Mouse (Mus musculus) midbrain, embryonic 15.5 days (tissue): ENCODE data around the gene Rem1. TPM values are rescaled to one million over a fixed set of nuclear protein-coding genes. Genes with fewer than 3 reads are reported as not detected.

Experiments
- ATAC-seq: fragments of 200-750 bp; cut with Nextera tagmentation; replicated peaks from 2 replicates; pipeline ENCODE4 v1.8.0; 2017; ENCODE audit warnings: moderate TSS enrichment
- H3K27ac ChIP-seq: fragments of 300-500 bp; sonication (generic); 2 replicates; pipeline ENCODE4 v1.5.1; 2015; ENCODE audit warnings: mild to moderate bottlenecking, inconsistent platforms
- H3K27me3 ChIP-seq: fragments of 300-500 bp; sonication (generic); replicated peaks from 2 replicates; pipeline ENCODE4 v1.6.1; 2015; ENCODE audit warnings: inconsistent platforms
- H3K36me3 ChIP-seq: fragments of 300-500 bp; sonication (generic); replicated peaks from 2 replicates; pipeline ENCODE4 v1.6.1; 2015; ENCODE audit warnings: inconsistent platforms
- H3K4me1 ChIP-seq: fragments of 300-500 bp; sonication (generic); 2 replicates; pipeline ENCODE4 v1.6.1; 2015; ENCODE audit warnings: inconsistent platforms
- H3K4me2 ChIP-seq: fragments of 300-500 bp; sonication (generic); 2 replicates; pipeline ENCODE4 v1.6.1; 2015; ENCODE audit warnings: inconsistent platforms, mild to moderate bottlenecking, moderate library complexity
- H3K4me3 ChIP-seq: fragments of 300-500 bp; sonication (generic); 2 replicates; pipeline ENCODE4 v1.5.1; 2015; ENCODE audit warnings: mild to moderate bottlenecking, inconsistent platforms
- H3K9ac ChIP-seq: fragments of 300-500 bp; sonication (generic); 2 replicates; pipeline ENCODE4 v1.6.1; 2015; ENCODE audit warnings: mild to moderate bottlenecking, inconsistent platforms
- H3K9me3 ChIP-seq: fragments of 300-500 bp; sonication (generic); 2 replicates; pipeline ENCODE4 v1.6.1; 2016; ENCODE audit warnings: inconsistent platforms
- WGBS: fragments of 180-500 bp; shearing (Covaris S2); methylation state at CpG from one replicate; pipeline ENCODE4 v1.1.7; 2015; ENCODE audit warnings: mixed read lengths; 5-methylcytosine and 5-hydroxymethylcytosine counted together
- polyA plus RNA-seq: library from polyadenylated mRNA; unstranded; fragments of >200 nt; fragmentation: Nextera tagmentation; extraction: Ambion mirVana; gene quantifications from 2 replicates; pipeline ENCODE4 v1.2.1, GENCODE M21; 2015

Gene Rem1
- polyA plus RNA-seq, 1 experiment from 2014 or later: 0.30 TPM

DNA sequence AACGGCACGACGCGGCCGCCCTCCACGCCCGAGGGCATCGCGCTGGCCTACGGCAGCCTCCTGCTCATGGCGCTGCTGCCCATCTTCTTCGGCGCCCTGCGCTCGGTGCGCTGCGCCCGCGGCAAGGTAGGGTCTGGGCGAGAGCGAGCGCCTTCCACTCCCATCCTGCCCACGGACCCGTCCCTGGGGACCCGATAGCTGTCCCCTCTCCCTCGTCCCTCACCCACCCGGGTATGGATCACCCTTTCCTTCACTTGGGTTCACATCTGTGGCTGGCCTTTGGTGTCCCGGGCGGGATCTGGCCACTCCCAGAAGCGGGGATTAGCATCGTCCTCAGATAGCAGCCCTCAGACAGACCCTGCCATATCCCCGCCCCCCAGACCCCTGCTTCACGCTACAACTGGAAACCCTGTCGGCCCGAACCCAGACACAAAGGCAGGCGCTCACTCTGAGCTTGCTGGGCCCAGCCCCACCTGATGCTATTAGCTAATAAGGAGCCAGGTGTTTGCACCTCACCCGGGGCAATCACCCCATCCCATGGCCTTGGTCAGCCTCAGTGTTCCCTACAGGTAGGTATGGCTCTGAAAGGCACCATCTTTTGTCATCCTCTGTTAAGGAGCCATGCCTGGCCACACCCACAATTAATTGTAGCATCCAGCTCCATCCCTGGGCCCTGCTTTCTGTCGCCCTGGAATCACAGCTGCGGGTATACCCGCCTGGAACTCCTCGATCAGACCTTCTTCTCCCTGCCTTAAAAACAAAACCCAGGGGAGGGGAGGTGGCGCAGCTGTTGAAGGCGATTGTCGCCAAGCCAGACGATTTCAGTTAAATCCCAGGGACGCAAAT lies 43.1 kb downstream of the Rem1 start:
- Histone ChIP-seq H3K9ac (peak overlapping the region; percentile 87), H3K27me3 (no peaks in the 10 kb centered on the region), H3K4me2 (peak overlapping the region; percentile 94), H3K4me1 (peaks cover 43% of the 10 kb centered on the region), H3K4me3 (peak overlapping the region; percentile 93), H3K36me3 (no peaks in the 10 kb centered on the region), H3K9me3 (no peaks in the 10 kb centered on the region), H3K27ac (peak overlapping the region; percentile 96)
- WGBS: under 1% methylated on average over 45 of the region's 46 CpGs
- peak; percentile 86 for ATAC-seq

DNA sequence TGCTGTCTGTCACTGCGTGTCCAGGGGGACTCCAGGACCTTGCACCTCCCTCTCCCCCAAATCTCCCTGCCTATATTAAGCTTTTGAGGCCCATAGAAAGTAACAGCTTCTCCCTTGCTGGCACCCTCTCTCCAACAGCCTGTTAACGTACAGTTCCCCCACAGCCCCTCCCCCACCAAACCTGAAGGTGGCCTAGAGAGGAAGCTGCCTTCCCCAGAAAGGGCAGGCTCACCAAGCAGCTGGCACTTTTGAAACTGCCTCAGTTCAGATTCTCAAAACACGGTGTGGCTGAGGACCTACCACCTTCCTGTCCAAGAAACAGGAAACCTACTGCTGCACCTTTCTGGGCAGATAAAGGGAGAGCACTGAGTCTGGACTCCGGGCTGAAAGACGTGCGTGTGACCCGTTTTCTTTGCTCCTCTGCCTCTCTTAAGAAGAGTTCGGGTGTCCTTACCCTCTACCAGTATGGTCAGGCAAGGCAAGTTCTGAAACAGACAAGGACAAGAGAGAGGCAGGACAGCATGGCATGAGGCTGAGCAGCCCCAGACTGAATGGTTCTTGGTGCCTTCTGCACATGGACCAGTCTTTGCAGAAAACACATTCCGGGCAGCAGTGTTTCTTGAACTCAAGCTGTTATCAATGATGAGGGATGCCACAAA lies 44.4 kb downstream of the Rem1 start:
- H3K9me3 ChIP-seq: no peaks in the 10 kb centered on the region
- peak overlapping the region; percentile 96 for H3K27ac ChIP-seq
- peaks cover 46% of the 10 kb centered on the region for H3K4me1 ChIP-seq
- peak overlapping the region; percentile 93 for H3K4me3 ChIP-seq
- peak overlapping the region; percentile 94 for H3K4me2 ChIP-seq
- peak overlapping the region; percentile 87 for H3K9ac ChIP-seq
- H3K27me3 ChIP-seq: no peaks in the 10 kb centered on the region
- H3K36me3 ChIP-seq: peaks cover 7% of the 10 kb centered on the region; the same call in 1 of the 2 replicates
- peak; percentile 5 for ATAC-seq
- 52% methylated on average over 9 of the region's 9 CpGs for WGBS

DNA sequence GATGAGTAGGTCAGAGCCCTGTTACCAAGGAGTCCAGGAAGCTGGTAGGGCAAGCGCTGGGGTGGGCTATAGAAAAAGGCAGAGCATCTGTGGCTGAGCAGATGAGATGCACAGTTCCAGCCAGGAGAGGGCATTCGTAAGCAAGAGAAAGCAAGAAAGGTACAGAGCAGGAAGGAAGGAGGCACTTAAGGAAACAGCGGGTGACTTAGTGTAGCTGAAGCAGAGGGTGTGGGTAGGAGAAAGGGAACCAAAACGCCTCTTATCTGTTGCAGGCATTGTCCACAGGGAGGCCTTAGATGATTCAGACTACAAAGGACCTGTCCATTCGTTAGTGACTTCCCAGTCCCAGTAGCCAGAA lies 44.9 kb downstream of the Rem1 start:
- Histone ChIP-seq H3K4me2 (peak overlapping the region; percentile 94), H3K9ac (peak overlapping the region; percentile 87), H3K27ac (peak overlapping the region; percentile 96), H3K4me3 (peak overlapping the region; percentile 93), H3K9me3 (no peaks in the 10 kb centered on the region), H3K27me3 (no peaks in the 10 kb centered on the region), H3K4me1 (peaks cover 46% of the 10 kb centered on the region), H3K36me3 (peaks cover 12% of the 10 kb centered on the region; the same call in 1 of the 2 replicates)
- peak; percentile 24 for ATAC-seq
- 24% methylated on average over 5 of the region's 5 CpGs for WGBS

DNA sequence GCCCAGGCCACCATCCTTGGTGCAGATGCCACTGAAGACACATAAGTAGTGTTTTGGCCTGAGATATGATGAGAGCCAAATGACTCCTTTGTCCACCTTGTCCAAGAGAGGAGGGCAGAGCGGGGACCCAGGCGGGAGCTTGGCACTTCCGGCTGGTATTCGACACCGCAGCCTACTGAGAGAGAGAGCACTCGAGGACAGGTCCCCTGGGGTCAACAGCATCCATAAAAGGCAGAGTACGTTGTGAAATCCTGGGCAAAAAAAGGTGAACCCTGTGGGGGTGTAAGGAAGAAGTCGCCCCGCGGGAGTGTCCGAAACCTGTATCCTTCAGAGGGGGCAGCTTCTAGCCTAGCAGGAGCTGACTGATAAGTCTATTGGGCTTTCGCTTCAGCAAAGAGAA lies 45.4 kb downstream of the Rem1 start:
- peak overlapping the region; percentile 94 for H3K4me2 ChIP-seq
- peak overlapping the region; percentile 96; the same call in 1 of the 2 replicates for H3K27ac ChIP-seq
- peaks cover 17% of the 10 kb centered on the region; the same call in 1 of the 2 replicates for H3K36me3 ChIP-seq
- H3K9ac ChIP-seq: peak overlapping the region; percentile 87; the same call in 1 of the 2 replicates
- peaks cover 46% of the 10 kb centered on the region for H3K4me1 ChIP-seq
- 79% methylated on average over 12 of the region's 12 CpGs for WGBS
- H3K27me3 ChIP-seq: no peaks in the 10 kb centered on the region
- H3K9me3 ChIP-seq: no peaks in the 10 kb centered on the region
- H3K4me3 ChIP-seq: peak overlapping the region; percentile 93
- ATAC-seq: no peak

DNA sequence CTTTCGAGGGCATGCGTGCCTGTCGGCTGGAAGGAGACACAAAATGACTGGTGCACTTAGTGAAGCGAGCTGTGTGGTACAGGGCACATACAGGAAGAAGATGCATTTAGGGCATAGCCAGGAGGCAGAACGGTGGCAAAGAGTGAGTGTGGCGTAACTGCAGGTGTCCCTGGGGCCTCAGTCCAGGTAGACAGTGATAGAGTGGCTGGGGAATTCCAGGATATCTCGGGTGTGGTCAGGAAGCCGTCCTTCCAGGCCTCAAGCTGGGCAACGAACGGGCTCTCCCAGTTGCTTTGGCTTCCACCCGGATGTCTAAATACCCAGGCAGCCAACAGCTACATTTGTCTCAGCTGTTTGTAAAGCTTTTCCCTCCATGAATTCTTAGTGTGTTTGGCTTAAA lies 47.4 kb downstream of the Rem1 start:
- Histone ChIP-seq H3K9ac (no peak overlapping the region), H3K27me3 (no peaks in the 10 kb centered on the region), H3K27ac (no peak overlapping the region), H3K36me3 (peaks cover 31% of the 10 kb centered on the region; the same call in 1 of the 2 replicates), H3K4me3 (no peak overlapping the region), H3K4me2 (no peak overlapping the region), H3K9me3 (no peaks in the 10 kb centered on the region), H3K4me1 (peaks cover 51% of the 10 kb centered on the region)
- WGBS: 86% methylated on average over 11 of the region's 11 CpGs
- ATAC-seq: no peak

DNA sequence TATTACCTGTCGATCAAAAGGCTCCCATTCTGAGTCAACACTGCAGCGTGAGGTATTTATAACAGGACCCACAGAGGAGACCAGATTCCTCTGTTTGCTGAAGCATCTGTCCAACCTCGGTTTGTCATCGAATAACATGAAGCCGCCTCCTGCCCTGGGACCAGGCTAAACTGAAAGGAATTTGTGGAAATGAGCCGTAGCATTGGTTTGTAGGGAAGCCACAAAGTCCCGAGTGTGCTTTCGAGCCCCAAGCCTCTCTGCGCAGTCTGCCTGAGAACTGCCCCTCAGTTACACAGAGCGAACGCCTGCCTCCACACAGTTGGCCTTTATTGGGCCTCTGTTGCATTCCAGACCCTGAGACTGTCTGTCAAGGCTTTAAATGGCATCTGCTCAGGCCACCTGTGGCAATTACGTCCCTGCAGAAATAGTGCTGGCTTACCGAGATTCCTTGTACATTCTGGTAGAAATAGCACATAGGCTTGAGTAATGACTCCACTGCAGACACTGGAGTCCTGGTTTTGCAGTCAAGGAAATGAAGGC lies 48.6 kb downstream of the Rem1 start:
- peaks cover 38% of the 10 kb centered on the region; the same call in 1 of the 2 replicates for H3K36me3 ChIP-seq
- no peak overlapping the region for H3K4me3 ChIP-seq
- H3K9me3 ChIP-seq: no peaks in the 10 kb centered on the region
- peaks cover 51% of the 10 kb centered on the region for H3K4me1 ChIP-seq
- WGBS: 87% methylated on average over 13 of the region's 13 CpGs
- no peak for ATAC-seq
- no peaks in the 10 kb centered on the region for H3K27me3 ChIP-seq
- H3K27ac ChIP-seq: no peak overlapping the region
- no peak overlapping the region for H3K4me2 ChIP-seq
- H3K9ac ChIP-seq: no peak overlapping the region

DNA sequence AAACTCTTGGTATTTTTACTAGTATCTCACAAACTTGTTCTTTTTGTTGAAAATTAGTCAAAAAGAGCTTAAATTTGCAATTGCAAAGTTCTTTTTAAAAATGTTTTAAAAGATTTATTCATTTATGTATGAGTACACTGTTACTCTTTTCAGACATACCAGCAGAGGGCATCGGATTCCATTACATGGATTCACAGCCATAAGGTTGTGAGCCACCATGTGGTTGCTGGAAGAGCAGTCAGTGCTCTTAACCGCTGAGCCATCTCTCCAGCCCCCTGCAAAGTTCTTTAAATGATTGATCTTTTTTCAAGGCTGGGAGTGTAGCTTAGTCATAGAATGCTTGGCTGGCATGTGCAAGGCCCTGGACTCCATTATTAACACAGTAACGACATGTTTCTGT lies 51.6 kb downstream of the Rem1 start:
- no peak overlapping the region for H3K4me2 ChIP-seq
- WGBS: 49% methylated on average over 3 of the region's 3 CpGs
- no peak overlapping the region for H3K4me3 ChIP-seq
- peaks cover 22% of the 10 kb centered on the region for H3K4me1 ChIP-seq
- no peaks in the 10 kb centered on the region for H3K27me3 ChIP-seq
- no peak overlapping the region for H3K9ac ChIP-seq
- no peak overlapping the region for H3K27ac ChIP-seq
- no peaks in the 10 kb centered on the region for H3K9me3 ChIP-seq
- H3K36me3 ChIP-seq: peaks cover 67% of the 10 kb centered on the region
- peak; percentile 26; the same call in 1 of the 2 replicates for ATAC-seq

DNA sequence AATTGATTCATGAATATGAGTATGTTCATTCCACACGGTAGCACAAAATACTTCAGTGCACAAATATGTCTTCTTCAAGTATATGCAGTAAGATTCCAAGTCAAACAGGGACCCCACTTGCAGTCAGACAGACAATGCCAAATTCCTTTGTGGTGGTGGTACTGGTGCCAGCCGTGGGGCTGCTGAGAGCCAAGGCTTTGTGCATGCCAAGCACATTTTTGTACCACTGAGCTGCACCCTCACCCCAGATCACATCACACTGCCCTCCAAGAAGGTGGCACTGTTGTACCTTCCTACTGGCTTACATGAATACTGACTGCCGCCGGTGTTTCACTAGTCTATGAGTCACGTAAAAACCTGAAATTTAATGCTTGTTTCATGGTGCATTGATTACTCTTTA lies 52.2 kb downstream of the Rem1 start:
- 87% methylated on average over 5 of the region's 5 CpGs for WGBS
- ATAC-seq: no peak

DNA sequence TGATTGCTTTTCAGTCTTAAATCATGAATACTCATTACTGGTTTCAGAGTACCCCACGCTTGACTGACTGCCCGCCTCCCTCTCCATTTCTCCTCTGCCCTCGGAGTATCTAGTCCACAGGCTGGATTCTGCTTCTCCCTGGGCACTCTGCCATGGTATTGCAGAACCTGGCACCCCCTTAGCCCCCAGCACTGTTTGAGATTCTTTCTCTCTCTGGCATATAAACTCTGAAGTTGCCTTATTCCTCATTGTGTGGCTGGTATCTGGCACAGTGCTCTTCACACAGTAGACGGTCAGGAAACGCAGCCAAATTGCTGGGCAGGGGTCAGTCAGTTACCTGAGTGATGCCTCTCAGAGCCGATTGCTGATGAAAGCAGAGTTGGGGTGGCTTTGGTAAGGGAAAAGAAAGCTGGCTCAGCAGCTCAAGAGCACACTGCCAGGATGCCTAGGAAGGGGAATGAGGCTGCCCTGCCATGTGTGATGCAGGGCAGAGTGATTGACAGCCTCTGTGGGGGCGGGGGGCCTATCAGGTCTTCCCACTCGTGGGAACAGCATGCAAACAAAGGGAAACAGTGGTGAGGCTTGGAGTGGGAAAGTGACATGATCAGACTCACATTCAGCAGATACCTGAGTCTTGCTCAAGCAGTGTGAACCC lies 53.1 kb downstream of the Rem1 start:
- peaks cover 11% of the 10 kb centered on the region for H3K4me1 ChIP-seq
- no peaks in the 10 kb centered on the region for H3K9me3 ChIP-seq
- no peak overlapping the region for H3K4me2 ChIP-seq
- ATAC-seq: peak; percentile 48
- H3K27me3 ChIP-seq: no peaks in the 10 kb centered on the region
- H3K27ac ChIP-seq: peak overlapping the region; percentile 22; the same call in 1 of the 2 replicates
- peaks cover 82% of the 10 kb centered on the region for H3K36me3 ChIP-seq
- no peak overlapping the region for H3K4me3 ChIP-seq
- H3K9ac ChIP-seq: no peak overlapping the region
- 82% methylated on average over 8 of the region's 8 CpGs for WGBS

More for the DNA sequence above, 52.2 kb downstream of the Rem1 start:
- H3K27me3 ChIP-seq: no peaks in the 10 kb centered on the region
- no peak overlapping the region for H3K4me3 ChIP-seq
- no peak overlapping the region for H3K4me2 ChIP-seq
- H3K9ac ChIP-seq: no peak overlapping the region
- H3K9me3 ChIP-seq: no peaks in the 10 kb centered on the region
- H3K27ac ChIP-seq: no peak overlapping the region
- H3K36me3 ChIP-seq: peaks cover 73% of the 10 kb centered on the region
- peaks cover 19% of the 10 kb centered on the region for H3K4me1 ChIP-seq

DNA sequence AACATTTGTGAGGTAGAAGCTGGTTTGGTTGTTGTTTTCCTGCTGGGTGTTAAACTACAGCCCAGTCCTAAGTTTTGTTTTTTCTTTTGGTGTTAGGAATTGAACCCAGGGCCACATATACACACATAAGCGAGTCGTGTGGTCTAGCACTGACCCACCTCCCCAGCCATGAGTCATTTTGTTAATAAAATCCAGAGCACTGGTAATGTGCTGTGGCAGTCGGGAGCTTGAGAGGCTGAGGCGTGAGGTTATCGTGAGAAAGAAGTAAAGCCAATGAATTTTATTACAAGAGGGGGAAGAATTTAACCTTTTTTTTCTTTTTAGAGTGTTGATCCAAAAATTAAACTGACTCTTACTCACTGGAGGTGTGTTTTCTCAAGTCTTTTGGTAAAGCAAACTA lies 56.3 kb downstream of the Rem1 start:
- Histone ChIP-seq H3K4me3 (no peak overlapping the region), H3K4me2 (no peak overlapping the region), H3K27ac (no peak overlapping the region), H3K4me1 (peaks cover 14% of the 10 kb centered on the region), H3K27me3 (no peaks in the 10 kb centered on the region), H3K9me3 (no peaks in the 10 kb centered on the region), H3K9ac (no peak overlapping the region), H3K36me3 (peaks cover 84% of the 10 kb centered on the region)
- ATAC-seq: no peak
- 94% methylated on average over 5 of the region's 5 CpGs for WGBS
